Mouse (Mus musculus): ENCODE data around the gene Tas2r135. TPM values are rescaled to one million over a fixed set of nuclear protein-coding genes. Genes with fewer than 3 reads are reported as not detected.

The Tas2r135 gene
- polyA plus RNA-seq, 1 experiment: not detected

DNA sequence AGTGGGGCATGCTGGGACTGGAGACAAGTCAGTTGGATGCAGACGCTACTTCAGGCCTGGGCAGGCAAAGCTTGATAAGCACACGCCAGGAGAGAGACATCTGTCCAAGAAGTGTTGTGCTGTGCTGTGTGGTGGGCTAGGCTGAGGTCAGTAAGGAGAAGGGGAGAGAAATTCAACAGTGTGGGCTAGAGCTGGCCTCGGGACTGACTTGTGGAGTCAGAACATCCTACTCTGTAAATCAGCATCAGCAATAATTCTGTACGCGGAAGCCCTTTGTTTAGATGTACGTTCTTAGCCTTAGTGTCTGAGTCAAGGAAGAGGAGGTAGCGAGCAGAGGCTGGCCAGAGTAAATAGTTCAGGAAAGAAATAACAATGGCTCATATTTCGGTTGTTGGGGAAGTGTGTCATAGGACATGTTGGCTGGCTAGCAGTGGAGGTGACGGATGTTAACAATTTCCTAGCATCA is 23.3 kb upstream of the Tas2r135 start:
- Histone ChIP-seq H3K4me3 (no peak overlapping the region), H3K79me2 (ENCODE audit: control insufficient read depth, insufficient read depth) (no peaks in the 10 kb centered on the region), H3K27me3 (ENCODE audit: control insufficient read depth, insufficient read depth, insufficient read length) (no peaks in the 10 kb centered on the region), H3ac (ENCODE audit: control insufficient read depth, insufficient read length) (no peak overlapping the region), H3K4me2 (ENCODE audit: low read depth) (peak overlapping the region; percentile 59), H3K36me3 (ENCODE audit: control insufficient read depth, insufficient read depth) (peaks cover 4% of the 10 kb centered on the region)
- TF ChIP-seq E2F4 (IDR thresholded peaks at IDR 0.05; ENCODE audit: insufficient read depth): no peak
- no peak for TF ChIP-seq TCF3 (IDR thresholded peaks at IDR 0.05; ENCODE audit: insufficient read length, low read depth)
- TF ChIP-seq CEBPB (IDR thresholded peaks at IDR 0.05; ENCODE audit: insufficient read depth, poor library complexity, severe bottlenecking): no peak
- no peak for TF ChIP-seq USF1 (IDR thresholded peaks at IDR 0.05; ENCODE audit: low read depth)
- no peak for TF ChIP-seq POLR2AphosphoS2 (IDR thresholded peaks at IDR 0.05; ENCODE audit: insufficient read length, low read depth)

DNA sequence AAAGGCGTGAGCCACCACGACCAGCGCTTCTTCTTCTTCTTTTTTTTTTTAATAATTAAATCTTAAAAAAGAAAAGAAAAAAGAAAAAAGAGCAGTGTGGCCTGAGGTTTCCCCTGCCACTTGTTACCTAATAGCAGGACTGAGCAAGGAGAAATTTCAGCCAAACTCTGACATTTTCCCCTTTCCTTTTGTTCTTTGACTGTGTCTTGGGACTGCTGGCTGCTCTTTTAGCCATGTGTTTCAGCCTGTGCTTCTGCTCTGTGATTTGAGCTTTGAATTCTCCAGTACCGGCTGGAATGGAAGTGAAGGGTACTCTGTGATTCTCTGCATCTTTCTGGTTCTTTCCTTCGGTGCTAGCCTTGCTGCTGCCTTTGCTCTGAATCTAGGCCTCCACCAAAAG is 21.9 kb upstream of the Tas2r135 start:
- Histone ChIP-seq H3K4me2 (ENCODE audit: low read depth) (no peak overlapping the region), H3K27me3 (ENCODE audit: control insufficient read depth, insufficient read depth, insufficient read length) (no peaks in the 10 kb centered on the region), H3K4me3 (no peak overlapping the region), H3K36me3 (ENCODE audit: control insufficient read depth, insufficient read depth) (peaks cover 1% of the 10 kb centered on the region), H3ac (ENCODE audit: control insufficient read depth, insufficient read length) (no peak overlapping the region), H3K79me2 (ENCODE audit: control insufficient read depth, insufficient read depth) (no peaks in the 10 kb centered on the region)
- TF ChIP-seq MAX (IDR thresholded peaks at IDR 0.05; ENCODE audit: low read depth) (no peak), TCF3 (IDR thresholded peaks at IDR 0.05; ENCODE audit: insufficient read length, low read depth) (no peak), CEBPB (IDR thresholded peaks at IDR 0.05; ENCODE audit: insufficient read depth, poor library complexity, severe bottlenecking) (no peak), E2F4 (IDR thresholded peaks at IDR 0.05; ENCODE audit: insufficient read depth) (no peak), POLR2A (IDR thresholded peaks at IDR 0.05; ENCODE audit: insufficient read length, low read depth) (no peak)

DNA sequence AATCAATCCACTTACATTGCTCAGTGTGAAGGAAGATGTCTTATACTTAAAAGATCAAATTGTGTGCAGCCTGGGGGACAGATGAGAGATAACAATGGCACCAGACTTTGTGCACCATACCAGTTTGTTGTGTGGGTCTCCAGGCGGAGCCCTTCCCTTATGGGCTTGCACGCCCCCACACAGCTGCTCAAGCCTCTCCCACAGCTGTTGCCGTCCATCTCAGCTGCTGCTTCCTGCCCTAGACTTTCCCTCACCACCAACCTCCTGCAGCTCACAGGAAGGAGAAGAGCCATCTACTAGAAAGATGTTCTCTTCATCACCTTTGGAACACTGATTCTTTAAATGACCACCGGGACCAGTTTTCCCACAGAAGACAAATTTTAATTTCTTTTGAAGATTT is 19.6 kb upstream of the Tas2r135 start:
- TF ChIP-seq MYOG (IDR thresholded peaks at IDR 0.05; ENCODE audit: control insufficient read depth in 1 of 3, insufficient read depth in 1 of 3, insufficient read length in 2 of 3, low read depth in 2 of 3) (peak; percentile 93 to 100 (median 98)), POLR2AphosphoS2 (IDR thresholded peaks at IDR 0.05; ENCODE audit: insufficient read length, low read depth) (peak; percentile 50), POLR2A (IDR thresholded peaks at IDR 0.05; ENCODE audit: insufficient read length, low read depth) (no peak), MYOD1 (IDR thresholded peaks at IDR 0.05; ENCODE audit: control insufficient read depth in 1 of 3, insufficient read length in 2 of 3, low read depth in 2 of 3) (peak; percentile 98 to 100 (median 100)), TCF12 (IDR thresholded peaks at IDR 0.05; ENCODE audit: insufficient read depth, poor library complexity, severe bottlenecking) (peak; percentile 98), TCF3 (IDR thresholded peaks at IDR 0.05; ENCODE audit: insufficient read length, low read depth) (peak; percentile 99)
- no peaks in the 10 kb centered on the region for H3K27me3 ChIP-seq (ENCODE audit: control insufficient read depth, insufficient read depth, insufficient read length)
- H3K36me3 ChIP-seq (ENCODE audit: control insufficient read depth, insufficient read depth): no peaks in the 10 kb centered on the region
- no peak overlapping the region for H3ac ChIP-seq (ENCODE audit: control insufficient read depth, insufficient read length)
- H3K4me3 ChIP-seq: no peak overlapping the region
- no peaks in the 10 kb centered on the region for H3K79me2 ChIP-seq (ENCODE audit: control insufficient read depth, insufficient read depth)
- peak overlapping the region; percentile 52 for H3K4me2 ChIP-seq (ENCODE audit: low read depth)

DNA sequence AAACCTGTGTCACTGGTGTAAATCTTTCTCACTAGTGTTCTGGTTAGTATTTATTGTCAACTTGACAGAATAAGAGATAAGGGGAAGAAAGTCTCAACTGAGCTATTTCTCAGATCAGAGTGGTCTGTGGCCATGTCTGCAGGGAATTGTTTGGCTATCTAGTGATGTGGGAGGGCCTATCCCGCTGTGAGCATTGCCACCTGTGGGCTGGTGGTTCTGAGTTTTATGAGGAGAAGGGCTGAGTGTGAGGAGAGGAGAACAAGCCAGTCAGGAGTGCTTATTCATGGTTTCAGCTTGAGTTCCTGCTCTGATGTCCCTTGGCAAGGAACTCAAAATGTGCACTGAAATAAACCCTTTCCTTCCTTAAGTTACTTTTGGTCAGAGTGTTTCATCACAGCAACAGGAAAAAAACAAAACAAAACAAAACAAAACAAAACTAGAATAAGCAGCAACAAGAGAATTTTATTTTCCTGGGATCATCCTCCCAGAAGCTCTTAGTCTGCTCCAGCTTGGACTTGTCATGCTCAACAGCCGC is 13.4 kb upstream of the Tas2r135 start:
- H3K36me3 ChIP-seq (ENCODE audit: control insufficient read depth, insufficient read depth): no peaks in the 10 kb centered on the region
- no peaks in the 10 kb centered on the region for H3K79me2 ChIP-seq (ENCODE audit: control insufficient read depth, insufficient read depth)
- TF ChIP-seq MAX (IDR thresholded peaks at IDR 0.05; ENCODE audit: low read depth) (no peak), MYOD1 (IDR thresholded peaks at IDR 0.05; ENCODE audit: control insufficient read depth in 1 of 3, insufficient read length in 2 of 3, low read depth in 2 of 3) (peak in 2 of 3 experiments; percentile 25 to 47)
- H3K4me3 ChIP-seq: no peak overlapping the region
- H3K27me3 ChIP-seq (ENCODE audit: control insufficient read depth, insufficient read depth, insufficient read length): no peaks in the 10 kb centered on the region
- no peak overlapping the region for H3ac ChIP-seq (ENCODE audit: control insufficient read depth, insufficient read length)
- peak overlapping the region; percentile 56 for H3K4me2 ChIP-seq (ENCODE audit: low read depth)

DNA sequence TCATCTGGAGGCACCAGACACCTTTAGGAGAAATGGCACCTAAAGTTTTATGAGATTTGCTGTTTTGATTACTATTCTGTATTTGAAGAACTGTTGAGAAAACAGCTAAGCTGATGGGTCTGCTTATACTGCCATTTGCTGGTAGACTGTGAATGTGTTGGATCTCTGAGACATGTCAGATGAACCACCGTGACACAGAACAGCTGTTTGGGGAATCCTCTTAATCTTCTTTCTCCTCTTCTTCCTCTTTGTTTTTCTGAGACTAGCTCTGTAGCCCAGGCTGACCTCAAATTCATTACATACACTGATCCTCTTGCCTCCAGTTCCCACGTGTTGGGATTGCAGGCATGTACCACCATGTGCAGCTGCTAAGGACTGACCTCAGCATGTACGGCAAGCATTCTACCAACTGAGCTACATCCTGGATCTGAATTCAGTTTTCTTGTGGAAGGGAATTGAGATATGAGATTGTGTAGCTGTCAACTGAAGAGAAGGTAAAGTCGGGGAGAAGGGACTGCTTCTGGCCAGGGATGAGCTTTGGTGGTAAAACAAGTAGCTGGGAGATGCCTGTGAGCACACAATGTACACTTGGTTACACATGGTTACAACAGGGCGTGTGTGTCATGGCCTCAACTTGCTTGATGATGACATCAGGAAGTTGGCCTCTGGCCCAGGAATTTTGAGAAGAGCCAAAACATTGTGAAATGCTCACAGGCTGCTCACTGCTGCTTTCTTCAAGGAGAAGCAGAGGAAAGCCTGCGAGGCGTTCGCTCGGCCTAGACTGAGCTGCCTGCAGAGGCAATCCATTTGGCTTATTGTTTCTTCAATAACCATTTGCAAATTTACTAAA is 9.0 kb upstream of the Tas2r135 start:
- Histone ChIP-seq H3K27me3 (ENCODE audit: control insufficient read depth, insufficient read depth, insufficient read length) (no peaks in the 10 kb centered on the region), H3K4me2 (ENCODE audit: low read depth) (peak overlapping the region; percentile 66), H3K4me3 (no peak overlapping the region), H3K79me2 (ENCODE audit: control insufficient read depth, insufficient read depth) (no peaks in the 10 kb centered on the region), H3ac (ENCODE audit: control insufficient read depth, insufficient read length) (no peak overlapping the region), H3K36me3 (ENCODE audit: control insufficient read depth, insufficient read depth) (no peaks in the 10 kb centered on the region)
- peak in 2 of 3 experiments; percentile 53 to 63 for TF ChIP-seq MYOG (IDR thresholded peaks at IDR 0.05; ENCODE audit: control insufficient read depth in 1 of 3, insufficient read depth in 1 of 3, insufficient read length in 2 of 3, low read depth in 2 of 3)
- TF ChIP-seq POLR2A (IDR thresholded peaks at IDR 0.05; ENCODE audit: insufficient read length, low read depth): peak; percentile 29
- no peak for TF ChIP-seq E2F4 (IDR thresholded peaks at IDR 0.05; ENCODE audit: insufficient read depth)
- peak; percentile 64 for TF ChIP-seq POLR2AphosphoS2 (IDR thresholded peaks at IDR 0.05; ENCODE audit: insufficient read length, low read depth)
- no peak for TF ChIP-seq SRF (IDR thresholded peaks at IDR 0.05; ENCODE audit: control insufficient read depth, insufficient read length, low read depth)
- peak; percentile 3 to 49 (median 32) for TF ChIP-seq MYOD1 (IDR thresholded peaks at IDR 0.05; ENCODE audit: control insufficient read depth in 1 of 3, insufficient read length in 2 of 3, low read depth in 2 of 3)
- TF ChIP-seq CEBPB (IDR thresholded peaks at IDR 0.05; ENCODE audit: insufficient read depth, poor library complexity, severe bottlenecking): peak; percentile 99
